Mouse (Mus musculus): ENCODE results near the gene Rhoh. TPM values are rescaled to one million over a fixed set of nuclear protein-coding genes. Genes with fewer than 3 reads are reported as not detected.

The Rhoh gene
- polyA plus RNA-seq, 1 experiment from 2014 or later: 1.7 TPM

GRCm38 (mm10) chr5:65878367-65878766 is 17.4 kb downstream of the Rhoh start:
- Histone ChIP-seq H3K9ac (ENCODE audit: low read depth, low read length) (no peak overlapping the region), H3K27me3 (replicated peaks; ENCODE audit: control insufficient read depth, insufficient read depth, low read length) (no peaks in the 10 kb centered on the region), H3K27ac (replicated peaks; ENCODE audit: low read depth, low read length) (no peak overlapping the region), H3K9me3 (ENCODE audit: control insufficient read depth, low read length) (no peaks in the 10 kb centered on the region), H3K4me1 (ENCODE audit: control insufficient read depth, insufficient read depth, low read length) (no peaks in the 10 kb centered on the region), H3K4me3 (ENCODE audit: low read depth, low read length) (no peak overlapping the region), H3K36me3 (ENCODE audit: control insufficient read depth, insufficient read depth, low read length) (no peaks in the 10 kb centered on the region), H3K4me2 (ENCODE audit: low read depth, low read length) (no peak overlapping the region)
- DNase-seq (ENCODE audit: low spot score) (no peak), ATAC-seq (ENCODE audit: low read depth) (no peak)
- 72% methylated on average over 3 of the region's 3 CpGs for WGBS

DNA sequence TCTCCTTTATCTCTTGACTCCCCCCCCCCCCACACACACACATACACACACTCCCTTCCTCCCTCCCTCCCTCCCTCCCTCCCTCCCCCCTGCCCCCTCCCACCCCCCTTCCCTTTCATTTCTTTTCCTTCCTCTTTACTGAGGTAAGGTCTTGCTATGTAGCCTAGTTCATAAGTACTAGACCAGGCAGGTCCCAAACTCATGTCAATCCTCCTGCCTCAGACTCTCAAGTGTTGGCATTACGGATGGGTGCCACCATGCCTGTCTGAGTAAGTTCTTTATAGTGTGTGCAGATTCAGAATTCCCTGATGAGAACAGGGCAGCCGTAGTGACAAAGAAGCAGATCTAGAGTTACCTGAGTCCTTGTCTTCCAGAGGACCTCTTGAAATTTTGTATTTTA is 20.2 kb downstream of the Rhoh start:
- no peaks in the 10 kb centered on the region for H3K36me3 ChIP-seq (ENCODE audit: control insufficient read depth, insufficient read depth, low read length)
- WGBS: 77% methylated on average over 2 of the region's 2 CpGs
- no peak overlapping the region for H3K4me2 ChIP-seq (ENCODE audit: low read depth, low read length)
- H3K27me3 ChIP-seq (replicated peaks; ENCODE audit: control insufficient read depth, insufficient read depth, low read length): no peaks in the 10 kb centered on the region
- H3K27ac ChIP-seq (replicated peaks; ENCODE audit: low read depth, low read length): no peak overlapping the region
- ATAC-seq (ENCODE audit: low read depth): no peak
- no peaks in the 10 kb centered on the region for H3K9me3 ChIP-seq (ENCODE audit: control insufficient read depth, low read length)
- no peak overlapping the region for H3K4me3 ChIP-seq (ENCODE audit: low read depth, low read length)
- no peak overlapping the region for H3K9ac ChIP-seq (ENCODE audit: low read depth, low read length)
- no peak for DNase-seq (ENCODE audit: low spot score)
- no peaks in the 10 kb centered on the region for H3K4me1 ChIP-seq (ENCODE audit: control insufficient read depth, insufficient read depth, low read length)

GRCm38 (mm10) chr5:65882476-65883205 is 21.6 kb downstream of the Rhoh start:
- Histone ChIP-seq H3K27me3 (replicated peaks; ENCODE audit: control insufficient read depth, insufficient read depth, low read length) (no peaks in the 10 kb centered on the region), H3K9me3 (ENCODE audit: control insufficient read depth, low read length) (no peaks in the 10 kb centered on the region), H3K4me1 (ENCODE audit: control insufficient read depth, insufficient read depth, low read length) (no peaks in the 10 kb centered on the region), H3K9ac (ENCODE audit: low read depth, low read length) (no peak overlapping the region), H3K4me2 (ENCODE audit: low read depth, low read length) (no peak overlapping the region), H3K4me3 (ENCODE audit: low read depth, low read length) (no peak overlapping the region), H3K36me3 (ENCODE audit: control insufficient read depth, insufficient read depth, low read length) (no peaks in the 10 kb centered on the region), H3K27ac (replicated peaks; ENCODE audit: low read depth, low read length) (no peak overlapping the region)
- DNase-seq (ENCODE audit: low spot score): no peak
- 79% methylated on average over 10 of the region's 10 CpGs for WGBS
- no peak for ATAC-seq (ENCODE audit: low read depth)

DNA sequence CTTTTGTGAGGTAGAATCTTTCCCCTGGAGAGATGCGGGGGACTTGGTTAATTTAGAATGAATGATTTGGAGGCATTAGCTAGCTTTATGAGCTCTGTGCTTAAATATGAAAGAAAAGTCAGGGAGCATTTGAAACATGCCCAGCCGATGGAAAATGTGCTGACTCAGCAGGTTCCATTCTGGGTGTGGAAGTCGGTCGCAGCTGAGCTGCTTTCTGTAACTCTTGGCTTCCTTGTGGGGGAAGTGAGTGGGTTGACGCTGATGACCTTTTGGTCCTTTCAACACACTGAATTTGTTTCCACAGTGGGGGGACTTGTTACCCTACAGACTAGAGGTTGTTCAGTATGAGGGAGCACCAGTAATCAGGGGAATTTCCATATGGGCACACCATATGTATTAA is 22.3 kb downstream of the Rhoh start:
- H3K9me3 ChIP-seq (ENCODE audit: control insufficient read depth, low read length): no peaks in the 10 kb centered on the region
- H3K4me1 ChIP-seq (ENCODE audit: control insufficient read depth, insufficient read depth, low read length): no peaks in the 10 kb centered on the region
- no peak for ATAC-seq (ENCODE audit: low read depth)
- H3K36me3 ChIP-seq (ENCODE audit: control insufficient read depth, insufficient read depth, low read length): no peaks in the 10 kb centered on the region
- H3K27ac ChIP-seq (replicated peaks; ENCODE audit: low read depth, low read length): no peak overlapping the region
- no peak overlapping the region for H3K4me2 ChIP-seq (ENCODE audit: low read depth, low read length)
- WGBS: 44% methylated on average over 5 of the region's 5 CpGs
- DNase-seq (ENCODE audit: low spot score): peak; percentile 59
- no peaks in the 10 kb centered on the region for H3K27me3 ChIP-seq (replicated peaks; ENCODE audit: control insufficient read depth, insufficient read depth, low read length)
- H3K9ac ChIP-seq (ENCODE audit: low read depth, low read length): no peak overlapping the region
- no peak overlapping the region for H3K4me3 ChIP-seq (ENCODE audit: low read depth, low read length)

- Histone ChIP-seq H3K4me3 (ENCODE audit: low read depth, low read length) (no peak overlapping the region), H3K27me3 (replicated peaks; ENCODE audit: control insufficient read depth, insufficient read depth, low read length) (no peaks in the 10 kb centered on the region), H3K9me3 (ENCODE audit: control insufficient read depth, low read length) (no peaks in the 10 kb centered on the region), H3K9ac (ENCODE audit: low read depth, low read length) (no peak overlapping the region), H3K36me3 (ENCODE audit: control insufficient read depth, insufficient read depth, low read length) (no peaks in the 10 kb centered on the region), H3K27ac (replicated peaks; ENCODE audit: low read depth, low read length) (no peak overlapping the region), H3K4me1 (ENCODE audit: control insufficient read depth, insufficient read depth, low read length) (no peaks in the 10 kb centered on the region), H3K4me2 (ENCODE audit: low read depth, low read length) (no peak overlapping the region)
- no peak for ATAC-seq (ENCODE audit: low read depth)
- DNase-seq (ENCODE audit: low spot score): no peak
- 77% methylated on average over 15 of the region's 15 CpGs for WGBS
These were observed 24.9 kb downstream of the Rhoh start for GRCm38 (mm10) chr5:65885699-65886443.

DNA sequence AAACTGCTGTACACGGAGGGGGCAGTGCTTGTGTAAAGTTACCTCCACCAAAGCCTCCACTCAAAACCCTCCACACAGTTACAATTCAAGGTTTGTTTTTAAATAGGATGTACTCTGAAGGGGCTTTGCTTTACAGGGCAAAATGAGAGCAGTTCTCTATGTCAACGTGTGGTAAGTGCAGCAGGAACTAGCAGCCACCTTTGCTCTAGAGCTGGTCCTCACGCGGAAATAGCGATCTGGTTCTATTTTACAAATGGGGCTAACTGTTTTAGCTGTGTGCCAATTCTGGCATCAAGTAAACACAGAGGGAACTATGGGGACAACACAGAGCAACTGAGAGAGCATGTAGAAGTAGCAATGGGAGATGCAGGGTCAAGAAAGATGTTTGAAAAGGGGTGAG is 27.1 kb downstream of the Rhoh start:
- H3K9ac ChIP-seq (ENCODE audit: low read depth, low read length): no peak overlapping the region
- WGBS: 87% methylated on average over 5 of the region's 5 CpGs
- H3K36me3 ChIP-seq (ENCODE audit: control insufficient read depth, insufficient read depth, low read length): no peaks in the 10 kb centered on the region
- no peak overlapping the region for H3K27ac ChIP-seq (replicated peaks; ENCODE audit: low read depth, low read length)
- no peaks in the 10 kb centered on the region for H3K9me3 ChIP-seq (ENCODE audit: control insufficient read depth, low read length)
- H3K4me2 ChIP-seq (ENCODE audit: low read depth, low read length): no peak overlapping the region
- no peaks in the 10 kb centered on the region for H3K27me3 ChIP-seq (replicated peaks; ENCODE audit: control insufficient read depth, insufficient read depth, low read length)
- DNase-seq (ENCODE audit: low spot score) (no peak), ATAC-seq (ENCODE audit: low read depth) (no peak)
- no peaks in the 10 kb centered on the region for H3K4me1 ChIP-seq (ENCODE audit: control insufficient read depth, insufficient read depth, low read length)
- H3K4me3 ChIP-seq (ENCODE audit: low read depth, low read length): no peak overlapping the region

GRCm38 (mm10) chr5:65888998-65889397 is 28.0 kb downstream of the Rhoh start:
- DNase-seq (ENCODE audit: low spot score) (no peak), ATAC-seq (ENCODE audit: low read depth) (no peak)
- Histone ChIP-seq H3K27me3 (replicated peaks; ENCODE audit: control insufficient read depth, insufficient read depth, low read length) (no peaks in the 10 kb centered on the region), H3K4me2 (ENCODE audit: low read depth, low read length) (no peak overlapping the region), H3K4me1 (ENCODE audit: control insufficient read depth, insufficient read depth, low read length) (no peaks in the 10 kb centered on the region), H3K9me3 (ENCODE audit: control insufficient read depth, low read length) (no peaks in the 10 kb centered on the region), H3K4me3 (ENCODE audit: low read depth, low read length) (no peak overlapping the region), H3K9ac (ENCODE audit: low read depth, low read length) (no peak overlapping the region), H3K27ac (replicated peaks; ENCODE audit: low read depth, low read length) (no peak overlapping the region), H3K36me3 (ENCODE audit: control insufficient read depth, insufficient read depth, low read length) (no peaks in the 10 kb centered on the region)
- 76% methylated on average over 5 of the region's 5 CpGs for WGBS

DNA sequence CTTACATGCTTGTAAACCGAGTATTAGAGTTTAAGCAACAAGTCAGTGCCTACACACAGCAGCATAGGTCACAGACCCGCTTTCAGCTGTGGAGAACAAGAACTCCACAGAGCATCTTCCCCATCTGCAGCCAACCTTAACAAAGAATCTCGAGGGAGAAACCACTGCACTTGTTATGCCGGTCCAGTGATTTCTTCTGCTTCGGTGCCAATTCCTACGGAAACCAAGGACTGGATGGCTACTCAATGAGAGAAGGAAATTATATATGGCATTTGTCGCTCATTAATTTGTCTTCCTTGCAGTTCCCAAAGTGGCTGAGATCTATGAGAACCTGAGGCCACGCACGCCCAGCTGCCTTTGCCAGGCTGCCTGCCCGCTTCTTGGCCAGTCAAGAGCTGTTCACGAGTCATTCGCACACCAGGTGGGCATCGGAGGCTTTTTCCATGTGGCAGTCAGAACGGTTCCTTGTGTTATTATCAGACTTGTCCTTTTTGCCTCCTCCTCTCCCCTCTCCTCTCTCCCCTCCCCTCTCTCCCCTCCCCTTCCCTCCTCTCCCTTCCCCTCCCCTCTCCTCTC is 30.3 kb downstream of the Rhoh start:
- ATAC-seq (ENCODE audit: low read depth): peak; percentile 33; the same call in 1 of the 2 replicates
- 80% methylated on average over 14 of the region's 14 CpGs for WGBS
- H3K27me3 ChIP-seq (replicated peaks; ENCODE audit: control insufficient read depth, insufficient read depth, low read length): no peaks in the 10 kb centered on the region

More for the DNA sequence above, 30.3 kb downstream of the Rhoh start:
- no peaks in the 10 kb centered on the region for H3K4me1 ChIP-seq (ENCODE audit: control insufficient read depth, insufficient read depth, low read length)
- no peaks in the 10 kb centered on the region for H3K9me3 ChIP-seq (ENCODE audit: control insufficient read depth, low read length)
- H3K4me2 ChIP-seq (ENCODE audit: low read depth, low read length): no peak overlapping the region
- no peak overlapping the region for H3K4me3 ChIP-seq (ENCODE audit: low read depth, low read length)
- H3K9ac ChIP-seq (ENCODE audit: low read depth, low read length): no peak overlapping the region
- no peak overlapping the region for H3K27ac ChIP-seq (replicated peaks; ENCODE audit: low read depth, low read length)
- no peaks in the 10 kb centered on the region for H3K36me3 ChIP-seq (ENCODE audit: control insufficient read depth, insufficient read depth, low read length)
- peak; percentile 45 for DNase-seq (ENCODE audit: low spot score)
